Mouse (Mus musculus): ENCODE results near the gene Nbl1. TPM values are rescaled to one million over a fixed set of nuclear protein-coding genes. Genes with fewer than 3 reads are reported as not detected.

The Nbl1 gene
- polyA plus RNA-seq, 1 experiment = 51.8 TPM

DNA sequence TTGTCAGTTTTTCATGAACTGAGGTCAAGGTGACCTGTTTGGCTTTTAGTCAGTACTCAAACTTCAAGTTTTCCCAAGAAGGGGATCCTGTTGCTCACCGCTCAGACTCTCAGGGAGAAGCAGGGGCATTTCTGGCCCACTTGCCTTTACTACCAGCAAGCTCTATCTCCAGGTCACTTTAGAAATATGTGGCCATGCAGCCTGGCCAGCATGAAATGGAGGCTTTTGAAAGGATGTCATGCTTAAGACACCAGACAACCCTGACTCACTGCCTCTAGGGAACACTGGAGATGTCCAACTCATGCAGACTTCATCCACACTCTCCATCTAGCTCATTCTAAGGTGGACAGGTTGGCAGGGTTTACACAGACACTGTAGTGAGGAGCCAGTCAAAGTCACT, 12.7 kb upstream of the Nbl1 start:
- Histone ChIP-seq H3K4me3 (ENCODE audit: insufficient read depth, low read length) (no peak overlapping the region), H3K27ac (ENCODE audit: insufficient read depth, low read length) (peak overlapping the region; percentile 21; the same call in 1 of the 2 replicates), H3K4me1 (ENCODE audit: control insufficient read depth, insufficient read depth, low read length) (peaks cover 16% of the 10 kb centered on the region)
- TF ChIP-seq POLR2A (IDR thresholded peaks at IDR 0.05; ENCODE audit: low read depth, low read length) (no peak), CTCF (IDR thresholded peaks at IDR 0.05; ENCODE audit: borderline replicate concordance, insufficient read depth, low read length) (no peak)

DNA sequence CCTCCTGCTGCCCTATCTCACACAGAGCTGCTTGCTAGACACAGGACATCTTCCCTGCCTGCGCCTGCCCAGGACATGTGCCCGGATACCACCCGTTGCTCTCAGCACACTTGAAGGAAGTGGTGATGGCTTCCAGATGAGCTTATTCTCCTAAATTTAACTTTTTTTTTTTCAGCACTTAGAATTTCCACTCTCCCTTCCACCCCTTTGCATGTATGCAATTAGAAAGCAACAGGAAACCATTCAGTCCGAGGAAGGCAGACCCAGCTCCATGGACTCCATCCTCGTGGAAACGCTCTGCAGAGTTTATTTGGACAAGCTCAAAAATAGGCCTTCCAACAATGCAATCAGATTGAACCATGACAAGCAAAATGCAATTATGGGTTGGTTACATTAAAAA, 8.8 kb upstream of the Nbl1 start:
- TF ChIP-seq POLR2A (IDR thresholded peaks at IDR 0.05; ENCODE audit: low read depth, low read length) (no peak), CTCF (IDR thresholded peaks at IDR 0.05; ENCODE audit: borderline replicate concordance, insufficient read depth, low read length) (no peak)
- Histone ChIP-seq H3K4me1 (ENCODE audit: control insufficient read depth, insufficient read depth, low read length) (peaks cover 13% of the 10 kb centered on the region), H3K27ac (ENCODE audit: insufficient read depth, low read length) (no peak overlapping the region), H3K4me3 (ENCODE audit: insufficient read depth, low read length) (no peak overlapping the region)

DNA sequence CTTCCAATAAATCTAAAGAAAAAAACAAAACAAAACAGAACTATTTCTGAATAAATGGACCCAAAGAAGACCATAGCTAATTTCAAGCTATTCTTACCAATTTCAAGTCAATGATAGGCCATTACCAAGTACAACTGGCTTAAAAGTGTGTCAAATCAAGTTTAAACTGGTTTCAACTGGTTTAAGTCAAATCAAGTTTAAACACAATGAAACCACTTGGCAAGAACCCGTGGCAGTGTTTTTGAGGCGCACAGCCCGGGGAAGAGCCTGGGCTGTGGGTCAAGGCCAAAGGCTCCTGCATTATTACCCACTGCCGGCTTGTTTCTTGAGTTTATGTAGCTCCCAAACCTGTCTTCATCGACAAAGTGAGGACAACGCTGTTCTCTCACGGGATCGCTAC, 7.5 kb upstream of the Nbl1 start:
- peaks cover 1% of the 10 kb centered on the region; the same call in 1 of the 2 replicates for H3K4me1 ChIP-seq (ENCODE audit: control insufficient read depth, insufficient read depth, low read length)
- no peak for TF ChIP-seq POLR2A (IDR thresholded peaks at IDR 0.05; ENCODE audit: low read depth, low read length)
- no peak for TF ChIP-seq CTCF (IDR thresholded peaks at IDR 0.05; ENCODE audit: borderline replicate concordance, insufficient read depth, low read length)
- no peak overlapping the region for H3K27ac ChIP-seq (ENCODE audit: insufficient read depth, low read length)
- no peak overlapping the region for H3K4me3 ChIP-seq (ENCODE audit: insufficient read depth, low read length)

DNA sequence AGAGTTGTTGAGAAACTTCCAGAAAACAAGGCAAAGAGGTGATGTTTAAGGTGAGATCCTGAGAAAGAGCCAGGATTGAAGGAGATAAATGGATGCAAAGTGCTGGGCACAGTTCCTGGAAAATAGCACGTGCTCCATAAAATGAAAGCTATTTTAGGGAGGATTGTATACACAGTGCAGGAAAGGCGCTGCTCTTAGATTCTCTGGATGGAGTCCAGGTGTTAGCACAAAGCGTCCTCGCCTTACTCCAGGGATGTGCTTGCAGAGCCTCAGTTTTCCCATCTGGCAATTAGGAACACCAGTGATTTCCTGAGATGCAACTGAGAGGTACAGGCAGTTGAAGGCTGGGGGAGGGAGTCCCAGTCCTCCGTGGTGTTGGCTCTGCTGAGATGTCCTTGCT, 3.4 kb upstream of the Nbl1 start:
- no peaks in the 10 kb centered on the region; the same call in 1 of the 2 replicates for H3K4me1 ChIP-seq (ENCODE audit: control insufficient read depth, insufficient read depth, low read length)
- no peak overlapping the region for H3K27ac ChIP-seq (ENCODE audit: insufficient read depth, low read length)
- TF ChIP-seq CTCF (IDR thresholded peaks at IDR 0.05; ENCODE audit: borderline replicate concordance, insufficient read depth, low read length) = no peak
- TF ChIP-seq POLR2A (IDR thresholded peaks at IDR 0.05; ENCODE audit: low read depth, low read length) = no peak
- H3K4me3 ChIP-seq (ENCODE audit: insufficient read depth, low read length) = no peak overlapping the region

DNA sequence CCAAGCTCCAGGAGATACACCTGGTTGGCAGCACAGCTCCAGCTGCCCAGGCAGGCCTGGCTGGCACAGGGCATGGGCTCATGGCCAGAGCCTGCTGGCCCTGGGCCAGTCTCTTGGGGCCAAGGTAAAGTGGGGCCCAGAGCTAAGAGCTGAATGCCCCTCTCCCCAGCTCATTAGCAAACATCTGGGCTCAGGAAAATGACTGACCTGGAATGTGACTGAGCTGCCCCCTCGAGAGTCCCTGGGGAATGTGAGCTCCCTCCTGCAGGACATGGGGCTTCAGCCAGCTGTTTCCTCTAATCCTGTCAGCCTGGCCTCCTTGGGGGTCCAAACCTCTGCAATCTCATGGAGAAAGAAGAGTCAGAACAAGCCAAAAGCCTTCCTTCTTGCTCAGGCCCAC, 2.6 kb upstream of the Nbl1 start:
- Histone ChIP-seq H3K4me3 (ENCODE audit: insufficient read depth, low read length) (no peak overlapping the region), H3K27ac (ENCODE audit: insufficient read depth, low read length) (no peak overlapping the region), H3K4me1 (ENCODE audit: control insufficient read depth, insufficient read depth, low read length) (peaks cover 2% of the 10 kb centered on the region; the same call in 1 of the 2 replicates)
- TF ChIP-seq CTCF (IDR thresholded peaks at IDR 0.05; ENCODE audit: borderline replicate concordance, insufficient read depth, low read length) = no peak
- TF ChIP-seq POLR2A (IDR thresholded peaks at IDR 0.05; ENCODE audit: low read depth, low read length) = no peak

DNA sequence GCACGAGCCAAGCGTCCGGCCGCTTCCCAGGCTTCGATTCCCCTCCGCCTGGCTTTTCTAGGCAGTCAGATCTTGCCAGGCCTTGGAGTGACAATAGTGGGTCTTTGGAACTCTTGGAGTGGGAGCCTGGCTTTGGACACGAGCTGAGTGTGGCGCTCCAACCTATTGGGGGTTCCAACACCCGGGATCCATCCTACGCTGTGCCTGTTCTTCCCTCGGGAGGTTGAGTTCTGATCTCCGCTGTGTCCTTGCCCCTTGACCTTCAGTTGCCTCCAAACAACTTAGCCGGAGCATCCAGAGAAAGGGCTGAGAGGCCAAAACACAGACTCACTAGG, 370 bp upstream of the Nbl1 start:
- 0 out of 2 replicates have a peak overlapping the region, but pooled peaks have one; percentile 18 for H3K4me3 ChIP-seq (ENCODE audit: insufficient read depth, low read length)
- H3K4me1 ChIP-seq (ENCODE audit: control insufficient read depth, insufficient read depth, low read length) = peaks cover 2% of the 10 kb centered on the region; the same call in 1 of the 2 replicates
- no peak for TF ChIP-seq POLR2A (IDR thresholded peaks at IDR 0.05; ENCODE audit: low read depth, low read length)
- TF ChIP-seq CTCF (IDR thresholded peaks at IDR 0.05; ENCODE audit: borderline replicate concordance, insufficient read depth, low read length) = no peak
- H3K27ac ChIP-seq (ENCODE audit: insufficient read depth, low read length) = no peak overlapping the region

DNA sequence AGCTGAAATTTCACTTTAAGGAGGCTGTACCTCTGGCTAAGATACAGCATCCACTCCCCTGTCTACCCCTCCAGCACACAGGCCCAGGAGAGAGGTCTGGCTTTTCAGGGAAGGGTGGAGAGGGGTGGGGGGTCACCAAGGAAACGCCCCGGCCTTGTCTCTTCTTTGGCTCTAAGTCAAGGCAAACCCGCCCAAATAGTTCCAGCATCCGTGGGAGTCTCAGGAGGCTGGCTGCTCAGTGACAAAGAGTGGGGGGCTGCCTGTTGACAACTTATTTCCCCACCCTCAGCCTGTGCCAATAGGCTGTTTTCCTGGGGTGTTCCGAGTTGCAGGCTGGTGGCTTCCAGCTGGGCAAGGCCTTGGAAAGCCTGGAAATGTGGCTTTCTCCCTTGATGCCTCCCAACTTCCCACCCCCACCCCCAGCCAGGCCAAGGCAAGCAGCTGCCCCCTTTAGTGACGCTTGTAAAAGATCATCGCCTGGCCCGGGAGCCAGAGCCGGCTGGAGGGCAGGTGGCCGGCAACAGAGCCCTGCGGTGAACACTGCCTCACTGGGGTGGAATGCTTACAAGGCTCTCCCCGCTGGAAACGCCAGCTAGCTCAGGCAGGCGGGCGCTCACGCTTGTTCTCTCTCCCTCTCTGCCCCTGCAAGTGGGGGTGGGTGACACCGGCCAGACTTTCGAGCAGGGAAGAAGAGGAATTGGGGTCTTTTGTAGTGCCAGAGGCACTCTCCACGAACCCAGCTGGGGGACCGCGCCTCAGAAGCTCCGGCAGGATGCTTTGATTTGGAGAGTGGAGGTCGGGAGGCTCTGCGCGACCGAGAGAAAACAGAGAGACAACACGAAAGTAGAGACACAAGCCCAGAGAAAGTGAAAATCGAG, 1.1 kb downstream of the Nbl1 start:
- Histone ChIP-seq H3K4me1 (ENCODE audit: control insufficient read depth, insufficient read depth, low read length) (peaks cover 2% of the 10 kb centered on the region; the same call in 1 of the 2 replicates), H3K4me3 (ENCODE audit: insufficient read depth, low read length) (peak overlapping the region; percentile 93), H3K27ac (ENCODE audit: insufficient read depth, low read length) (peak overlapping the region; percentile 55)
- no peak for TF ChIP-seq POLR2A (IDR thresholded peaks at IDR 0.05; ENCODE audit: low read depth, low read length)
- TF ChIP-seq CTCF (IDR thresholded peaks at IDR 0.05; ENCODE audit: borderline replicate concordance, insufficient read depth, low read length) = no peak

DNA sequence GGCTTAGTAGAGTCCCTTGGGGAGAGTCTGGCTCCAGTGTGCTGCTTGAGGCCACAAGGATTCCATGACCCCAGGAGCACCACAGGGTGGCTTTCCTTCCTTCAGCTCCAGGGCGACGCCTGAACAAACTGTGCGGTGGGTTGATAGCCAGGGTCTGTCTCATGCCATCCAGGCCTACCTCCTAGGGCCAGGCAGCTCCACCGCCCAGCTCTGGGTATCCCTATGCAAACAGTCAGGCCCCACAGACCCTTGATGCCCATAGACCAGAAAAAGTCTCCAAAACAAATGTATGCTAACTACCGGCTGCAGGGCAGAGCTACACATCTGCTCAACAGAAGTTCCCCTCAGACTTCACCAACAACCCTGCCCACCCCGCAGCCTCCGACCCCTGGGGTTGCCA, 1.7 kb downstream of the Nbl1 start:
- peaks cover 2% of the 10 kb centered on the region; the same call in 1 of the 2 replicates for H3K4me1 ChIP-seq (ENCODE audit: control insufficient read depth, insufficient read depth, low read length)
- H3K4me3 ChIP-seq (ENCODE audit: insufficient read depth, low read length) = peak overlapping the region; percentile 93
- H3K27ac ChIP-seq (ENCODE audit: insufficient read depth, low read length) = no peak overlapping the region
- TF ChIP-seq POLR2A (IDR thresholded peaks at IDR 0.05; ENCODE audit: low read depth, low read length) = no peak
- TF ChIP-seq CTCF (IDR thresholded peaks at IDR 0.05; ENCODE audit: borderline replicate concordance, insufficient read depth, low read length) = no peak

DNA sequence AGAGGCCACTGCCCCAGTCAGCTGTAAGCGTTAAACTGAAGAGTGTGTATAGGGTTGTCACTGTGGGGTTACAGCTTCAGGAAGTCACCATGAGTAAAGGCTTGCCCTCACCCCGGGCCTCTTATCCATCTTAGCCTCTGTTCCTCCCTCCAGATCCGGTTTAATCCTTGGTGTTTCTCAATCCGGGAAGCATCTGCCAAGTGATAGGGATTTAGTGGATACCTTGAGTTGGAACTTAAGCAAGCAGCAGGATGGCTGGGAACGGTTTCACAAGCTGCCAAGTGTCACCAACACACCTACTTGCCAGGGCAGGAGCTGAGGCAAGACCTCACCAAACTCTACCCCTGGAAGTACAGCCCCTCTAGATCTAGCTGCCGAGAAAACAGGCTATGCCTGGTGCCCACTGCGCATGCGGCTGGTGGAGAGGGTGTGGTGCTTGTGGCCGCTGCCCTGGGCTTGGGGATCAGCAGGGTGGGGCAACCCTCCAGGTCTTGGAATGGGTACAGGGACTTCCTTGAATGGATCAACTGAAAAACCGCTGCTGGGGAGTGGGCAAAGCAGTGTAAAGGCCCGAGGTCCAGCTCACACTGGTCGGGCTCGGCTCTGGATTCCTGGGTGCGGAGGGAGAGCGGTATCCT, 2.4 kb downstream of the Nbl1 start:
- Histone ChIP-seq H3K4me3 (ENCODE audit: insufficient read depth, low read length) (no peak overlapping the region), H3K27ac (ENCODE audit: insufficient read depth, low read length) (no peak overlapping the region), H3K4me1 (ENCODE audit: control insufficient read depth, insufficient read depth, low read length) (peaks cover 2% of the 10 kb centered on the region; the same call in 1 of the 2 replicates)
- no peak for TF ChIP-seq POLR2A (IDR thresholded peaks at IDR 0.05; ENCODE audit: low read depth, low read length)
- no peak for TF ChIP-seq CTCF (IDR thresholded peaks at IDR 0.05; ENCODE audit: borderline replicate concordance, insufficient read depth, low read length)
